Mouse (Mus musculus) midbrain, postnatal 0 days (tissue): ENCODE measurements around the gene Mmp11. TPM values are rescaled to one million over a fixed set of nuclear protein-coding genes. Genes with fewer than 3 reads are reported as not detected.
A peak's percentile ranks its signal among the peaks of the same experiment; 100 is the strongest.

Experiments
- ATAC-seq: fragments of 200-750 bp; cut with Nextera tagmentation; 2 replicates; pipeline ENCODE4 v1.8.0; 2017; ENCODE audit warnings: moderate number of reproducible peaks, mild to moderate bottlenecking, moderate TSS enrichment, moderate library complexity; ENCODE audit not compliant: low FRiP score
- DNase-seq: peaks from one replicate; pipeline ENCODE4 v3.0.0-alpha.2; 2015; ENCODE audit warnings: low spot score
- H3K27ac ChIP-seq: fragments of 300-500 bp; sonication (generic); 2 replicates; pipeline ENCODE4 v1.5.1; 2014; ENCODE audit warnings: low read depth, mild to moderate bottlenecking, low read length, mixed read lengths
- H3K27me3 ChIP-seq: fragments of 300-500 bp; sonication (generic); 2 replicates; pipeline ENCODE4 v1.6.1; 2014; ENCODE audit warnings: low read length, control low read depth, mixed read lengths; ENCODE audit not compliant: insufficient read depth
- H3K36me3 ChIP-seq: fragments of 300-500 bp; sonication (generic); 2 replicates; pipeline ENCODE4 v1.6.1; 2014; ENCODE audit warnings: low read length, control low read depth, mixed read lengths; ENCODE audit not compliant: insufficient read depth
- H3K4me1 ChIP-seq: fragments of 300-500 bp; sonication (generic); 2 replicates; pipeline ENCODE4 v1.6.1; 2014; ENCODE audit warnings: mild to moderate bottlenecking, control low read depth, antibody characterized with exemption, low read length, mixed read lengths; ENCODE audit not compliant: insufficient read depth
- H3K4me2 ChIP-seq: fragments of 300-500 bp; sonication (generic); 2 replicates; pipeline ENCODE4 v1.6.1; 2014; ENCODE audit warnings: low read depth, mild to moderate bottlenecking, low read length, mixed read lengths; ENCODE audit not compliant: poor library complexity, severe bottlenecking
- H3K4me3 ChIP-seq: fragments of 300-500 bp; sonication (generic); 2 replicates; pipeline ENCODE4 v1.5.1; 2014; ENCODE audit warnings: low read depth, mild to moderate bottlenecking, low read length, moderate library complexity
- H3K9ac ChIP-seq: fragments of 300-500 bp; sonication (generic); replicated peaks from 2 replicates; pipeline ENCODE4 v1.6.1; 2014; ENCODE audit warnings: mild to moderate bottlenecking, low read length, moderate library complexity, mixed read lengths; ENCODE audit not compliant: poor library complexity, severe bottlenecking
- H3K9me3 ChIP-seq: fragments of 300-500 bp; sonication (generic); 2 replicates; pipeline ENCODE4 v1.6.1; 2016; ENCODE audit warnings: low read length, control low read depth
- CTCF ChIP-seq: IDR thresholded peaks from 2 replicates; pipeline ENCODE4 v1.5.1; 2016; ENCODE audit warnings: antibody characterized with exemption, mild to moderate bottlenecking
- WGBS: fragments of 180-500 bp; shearing (Covaris S2); extraction: QIAGEN DNeasy Blood & Tissue Kit; methylation state at CpG from one replicate; pipeline ENCODE4 v1.1.7; 2014; 5-methylcytosine and 5-hydroxymethylcytosine counted together
- polyA plus RNA-seq: library from polyadenylated mRNA; unstranded; fragments of >200 nt; fragmentation: Nextera tagmentation; extraction: Ambion mirVana; gene quantifications from 2 replicates; pipeline ENCODE4 v1.2.1, GENCODE M21; 2015
- total RNA-seq: library from RNA; depleted of rRNA; stranded (reverse); fragments of >200 nt; gene quantifications from 2 replicates; pipeline ENCODE4 v1.2.3, GENCODE M21; 2014

The Mmp11 gene
- total and polyA plus RNA-seq, 2 experiments from 2014 or later = 6.6 to 11.5 TPM

DNA sequence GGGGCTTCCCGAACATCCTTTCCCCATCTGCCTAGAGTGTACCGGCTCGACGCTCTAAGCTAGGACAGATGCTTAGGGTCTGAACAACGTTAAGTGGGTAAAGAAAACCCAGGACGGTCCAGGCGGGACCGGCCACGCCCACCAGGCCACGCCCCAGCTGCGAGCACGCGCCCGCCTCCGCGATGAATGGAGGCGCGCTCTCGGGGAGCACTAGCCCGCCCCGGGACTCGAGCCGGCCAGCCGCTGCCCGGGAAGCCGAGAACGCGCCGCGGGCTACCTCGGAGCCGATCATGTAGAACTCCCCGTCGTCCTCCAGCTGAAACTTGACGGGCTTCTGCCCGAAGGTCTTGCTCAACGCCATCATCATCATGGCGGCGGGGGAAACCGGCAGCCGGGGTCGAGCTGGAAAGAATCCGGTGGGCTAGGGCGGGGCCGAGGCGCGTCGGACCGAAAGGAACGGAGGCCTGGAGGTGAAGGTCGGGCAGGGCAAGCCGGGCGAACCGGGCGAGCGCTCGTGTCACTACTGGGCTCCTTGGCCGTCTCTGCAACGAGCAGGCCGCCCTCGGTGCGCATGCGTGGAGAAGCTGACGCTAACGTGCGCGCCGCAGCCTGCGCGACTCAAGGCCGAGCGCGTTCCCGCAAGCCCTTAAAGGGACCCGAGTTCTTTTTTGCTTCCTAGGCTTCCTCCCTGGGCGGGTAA is 15.1 kb downstream of the Mmp11 start, which contains the start of gene Smarcb1:
Smarcb1 (minus strand) TSS at position 592 of the 700 bp plus-strand sequence.
- H3K9ac ChIP-seq = peak within 1 kb of the TSS; percentile 91
- peaks cover 7% of the 10 kb centered on the region; the same call in 1 of the 2 replicates for H3K4me1 ChIP-seq
- H3K27me3 ChIP-seq = no peaks in the 10 kb centered on the region
- under 1% methylated on average over 73 of the region's 76 CpGs for WGBS
- peak within 1 kb of the TSS; percentile 93 for H3K27ac ChIP-seq
- no peaks in the 10 kb centered on the region for H3K9me3 ChIP-seq
- peak; percentile 98 for DNase-seq
- peak within 1 kb of the TSS; percentile 81 for H3K4me3 ChIP-seq
- ATAC-seq = peak; percentile 93
- peak within 1 kb of the TSS; percentile 71 for H3K4me2 ChIP-seq
- no peak for TF ChIP-seq CTCF
- peaks cover 2% of the 10 kb centered on the region; the same call in 1 of the 2 replicates for H3K36me3 ChIP-seq

GRCm38 (mm10) chr10:75919026-75919425 is 17.3 kb downstream of the Mmp11 start:
- no peak overlapping the region for H3K9ac ChIP-seq
- no peak for TF ChIP-seq CTCF
- no peaks in the 10 kb centered on the region for H3K9me3 ChIP-seq
- H3K27ac ChIP-seq = no peak overlapping the region
- H3K4me1 ChIP-seq = peaks cover 7% of the 10 kb centered on the region; the same call in 1 of the 2 replicates
- no peak for ATAC-seq
- peaks cover 5% of the 10 kb centered on the region for H3K36me3 ChIP-seq
- no peaks in the 10 kb centered on the region for H3K27me3 ChIP-seq
- H3K4me3 ChIP-seq = no peak overlapping the region
- 87% methylated on average over 5 of the region's 5 CpGs for WGBS
- no peak for DNase-seq
- H3K4me2 ChIP-seq = no peak overlapping the region

- Histone ChIP-seq H3K27me3 (no peaks in the 10 kb centered on the region), H3K4me3 (no peak overlapping the region), H3K4me1 (peaks cover 4% of the 10 kb centered on the region; the same call in 1 of the 2 replicates), H3K4me2 (no peak overlapping the region), H3K27ac (no peak overlapping the region), H3K36me3 (peaks cover 17% of the 10 kb centered on the region), H3K9me3 (no peaks in the 10 kb centered on the region), H3K9ac (no peak overlapping the region)
- no peak for TF ChIP-seq CTCF
- 78% methylated on average over 8 of the region's 8 CpGs for WGBS
- DNase-seq (no peak), ATAC-seq (no peak)
Observed at GRCm38 (mm10) chr10:75916840-75917239, 19.5 kb downstream of the Mmp11 start.

- H3K4me1 ChIP-seq = peaks cover 4% of the 10 kb centered on the region; the same call in 1 of the 2 replicates
Observed at GRCm38 (mm10) chr10:75915557-75915956, 20.7 kb downstream of the Mmp11 start.

GRCm38 (mm10) chr10:75913013-75913589 is 23.2 kb downstream of the Mmp11 start:
- H3K4me2 ChIP-seq = no peak overlapping the region
- peaks cover 45% of the 10 kb centered on the region for H3K36me3 ChIP-seq
- no peak overlapping the region for H3K4me3 ChIP-seq
- WGBS = 76% methylated on average over 6 of the region's 6 CpGs
- H3K27ac ChIP-seq = no peak overlapping the region
- no peaks in the 10 kb centered on the region for H3K27me3 ChIP-seq
- DNase-seq (no peak), ATAC-seq (no peak)
- H3K9ac ChIP-seq = no peak overlapping the region
- no peak for TF ChIP-seq CTCF
- no peaks in the 10 kb centered on the region for H3K4me1 ChIP-seq
- no peaks in the 10 kb centered on the region for H3K9me3 ChIP-seq

More at GRCm38 (mm10) chr10:75915557-75915956, 20.7 kb downstream of the Mmp11 start:
- no peaks in the 10 kb centered on the region for H3K9me3 ChIP-seq
- H3K36me3 ChIP-seq = peaks cover 29% of the 10 kb centered on the region
- TF ChIP-seq CTCF = no peak
- no peak for ATAC-seq
- no peak overlapping the region for H3K4me3 ChIP-seq
- H3K27me3 ChIP-seq = no peaks in the 10 kb centered on the region
- DNase-seq = no peak
- H3K27ac ChIP-seq = no peak overlapping the region
- H3K4me2 ChIP-seq = no peak overlapping the region
- no peak overlapping the region for H3K9ac ChIP-seq
- 91% methylated on average over 7 of the region's 7 CpGs for WGBS

- ATAC-seq (no peak), DNase-seq (no peak)
- no peaks in the 10 kb centered on the region for H3K27me3 ChIP-seq
- no peak overlapping the region for H3K27ac ChIP-seq
- peaks cover 69% of the 10 kb centered on the region for H3K36me3 ChIP-seq
- no peak for TF ChIP-seq CTCF
- WGBS = 74% methylated on average over 2 of the region's 2 CpGs
- H3K9me3 ChIP-seq = no peaks in the 10 kb centered on the region
- H3K4me1 ChIP-seq = no peaks in the 10 kb centered on the region
- H3K4me2 ChIP-seq = no peak overlapping the region
- no peak overlapping the region for H3K4me3 ChIP-seq
- no peak overlapping the region for H3K9ac ChIP-seq
Observed at GRCm38 (mm10) chr10:75910698-75911097, 25.6 kb downstream of the Mmp11 start.
